Mouse (Mus musculus) mouse embryonic stem cell (cell line): ENCODE results near the gene Gm34653.

Experiments used
- in situ Hi-C, 2 experiments: fragments of 300-500 bp; cut with MboI; formaldehyde crosslinking; loops; 1 replicate in 1 of 2; 3 replicates in 1 of 2; pipeline ENCODE4 v1.14.3; 2019 to 2020; ENCODE audit warnings: low sequenced_read_pairs in 2 of 2, low pct_unique_long_range_greater_than_20kb in 1 of 2, mixed read lengths in 1 of 2; ENCODE audit not compliant: unreplicated experiment in 1 of 2

Gene Gm34653

DNA sequence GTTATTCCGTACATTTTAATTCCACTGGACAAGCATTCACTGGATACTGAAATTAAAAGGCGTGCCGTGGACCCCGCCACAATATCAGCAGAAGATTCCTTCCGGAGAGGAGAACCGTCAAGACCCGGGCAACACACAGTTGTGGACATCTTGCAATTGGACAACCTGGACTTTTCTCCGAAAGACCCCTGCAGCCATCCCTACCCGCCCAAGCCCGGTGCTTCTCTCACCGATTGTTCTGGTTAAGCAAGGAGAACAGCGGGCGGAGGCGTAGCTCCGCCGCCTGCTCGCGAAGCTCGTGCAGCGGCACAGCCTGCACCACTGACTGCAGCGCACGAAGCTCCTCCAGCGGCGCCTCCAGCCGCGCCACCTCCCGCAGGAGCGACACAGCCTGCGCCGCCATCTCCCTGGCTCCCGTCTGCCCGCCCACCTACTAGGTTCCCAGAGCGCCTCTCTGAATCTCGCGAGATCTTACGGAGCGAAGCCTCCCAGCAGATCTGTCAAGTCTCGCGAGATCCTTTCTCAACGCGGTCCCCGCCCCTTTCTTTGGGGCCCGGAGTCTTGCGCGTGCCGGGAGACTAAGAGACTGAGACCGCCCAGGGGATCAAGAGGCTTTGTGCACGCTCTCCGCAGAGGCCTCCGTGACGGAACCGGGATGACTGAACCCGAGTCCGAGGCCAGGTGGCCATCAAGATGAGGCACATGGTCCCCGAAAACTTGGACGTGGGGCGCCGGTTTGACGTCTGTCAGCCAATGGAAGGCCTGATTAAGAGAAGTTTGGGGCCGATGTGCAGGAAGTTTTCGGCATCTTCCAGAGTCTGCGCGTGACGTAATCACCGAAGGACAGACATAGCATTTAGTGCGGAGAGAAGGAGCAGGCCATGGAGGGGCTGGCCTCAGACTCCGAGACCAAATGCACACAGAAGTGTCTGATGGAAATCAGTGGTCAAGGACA lies 38.0 kb downstream of the Gm34653 start:
- in situ Hi-C loops: no loop called here

DNA sequence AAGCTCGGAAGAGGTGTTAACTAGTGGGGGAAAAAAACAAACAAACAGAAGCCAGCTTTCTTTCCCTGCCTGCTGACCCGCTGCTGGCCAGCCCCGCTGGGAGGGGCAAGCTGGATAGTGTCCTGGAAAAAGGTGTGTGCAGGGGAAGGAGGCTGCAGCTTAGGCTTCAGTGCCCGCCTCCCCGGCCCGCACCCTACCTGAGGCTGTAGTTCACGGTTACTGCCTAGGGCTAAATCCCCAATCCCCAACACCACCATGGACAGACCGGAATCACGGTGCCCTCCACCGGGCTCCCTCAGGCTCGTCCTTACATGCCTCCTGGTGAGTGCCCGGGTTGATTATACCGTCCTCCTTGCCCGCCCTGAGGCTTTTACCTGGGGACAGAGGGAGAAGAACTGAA lies 41.5 kb downstream of the Gm34653 start, which contains the start of gene Cutal:
Cutal (plus strand) TSS at position 126 of the 400 bp plus-strand sequence.
- in situ Hi-C loops: no loop called here

DNA sequence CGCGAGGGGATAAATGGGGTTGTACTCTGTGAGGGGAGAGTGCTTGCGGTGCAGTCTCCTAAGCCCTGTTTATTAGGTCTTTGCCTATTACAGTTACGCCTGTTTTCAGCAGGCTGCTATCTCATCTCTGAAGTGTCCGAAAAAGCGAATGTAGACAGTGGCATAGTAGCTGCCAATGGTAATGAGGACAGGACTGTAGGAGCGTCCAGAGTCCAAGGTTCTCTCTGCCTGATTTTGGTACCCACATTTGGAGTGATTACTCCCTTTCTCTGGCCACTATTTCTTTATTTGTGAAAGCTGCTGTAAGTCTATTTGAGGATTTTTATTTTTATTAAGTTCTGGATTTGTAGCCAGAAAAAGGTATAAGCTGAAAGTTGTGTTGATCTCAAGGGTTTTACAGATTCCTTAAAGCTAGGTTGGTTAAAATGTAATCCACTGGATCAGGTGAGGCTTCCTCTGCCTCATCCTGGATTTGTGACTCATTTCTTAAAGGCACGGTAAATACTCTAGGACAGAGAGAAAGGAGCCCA lies 42.1 kb downstream of the Gm34653 start, which contains the start of gene Psmd5:
Psmd5 (minus strand) TSS at position 153 of the 530 bp plus-strand sequence.
- in situ Hi-C loops: no loop called here

DNA sequence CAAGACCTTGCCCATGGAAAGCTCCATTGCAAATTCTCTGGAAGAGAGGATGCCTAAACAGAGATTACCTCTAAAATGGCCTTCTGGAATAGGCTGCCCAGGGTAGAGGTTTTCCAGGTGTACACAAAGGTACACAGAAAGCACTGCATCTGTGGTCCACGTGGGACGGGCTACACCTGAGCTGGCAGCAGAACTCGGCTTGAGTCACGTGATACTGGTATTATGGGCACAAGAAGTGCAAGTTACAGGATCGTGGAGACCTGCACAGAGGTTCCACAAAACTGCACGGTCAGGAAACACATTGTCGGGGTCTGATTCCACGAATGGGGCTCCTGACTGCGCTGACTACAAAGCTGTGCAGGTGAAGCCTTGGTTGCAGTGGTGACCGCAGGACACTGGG lies 47.2 kb downstream of the Gm34653 start:
- in situ Hi-C loops: no loop called here

DNA sequence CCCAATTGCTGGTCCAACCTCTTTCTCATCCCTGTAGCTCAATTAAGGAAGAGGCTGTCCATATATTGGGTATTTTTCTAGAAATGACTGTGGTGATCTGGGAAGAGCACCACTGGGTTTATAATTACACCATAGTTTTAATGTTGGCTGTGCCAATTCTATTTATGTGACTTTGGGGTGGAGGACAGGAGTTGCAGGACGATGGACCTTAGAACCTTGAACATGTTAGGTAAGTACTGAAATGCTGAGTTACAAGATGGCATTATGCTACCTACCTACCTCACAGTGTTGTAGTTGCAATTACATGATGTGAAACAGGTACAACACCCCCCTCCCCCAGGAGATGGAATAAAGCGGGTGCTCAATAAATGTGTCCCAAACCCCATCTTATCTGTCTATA lies 50.0 kb downstream of the Gm34653 start:
- in situ Hi-C loops: no loop called here

DNA sequence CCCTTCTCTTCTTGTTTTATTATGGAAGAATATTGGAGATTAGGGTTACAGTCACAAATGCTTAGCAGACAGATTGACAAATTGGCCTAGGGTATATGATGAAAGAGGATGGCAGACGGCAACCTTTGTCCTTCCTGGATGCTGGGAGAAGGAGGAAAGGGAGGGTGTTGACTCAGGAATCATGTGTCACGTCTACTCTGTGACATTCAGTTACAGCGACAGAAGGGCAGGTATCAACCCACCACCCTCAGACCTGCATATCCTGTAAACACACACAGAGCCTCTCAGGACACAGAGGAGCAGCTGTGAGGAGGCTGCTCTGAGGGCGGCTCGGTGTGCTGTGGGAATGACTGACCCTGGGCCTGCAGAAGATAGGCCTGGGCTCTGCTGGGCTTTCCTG lies 50.4 kb downstream of the Gm34653 start:
- in situ Hi-C loops: no loop called here

DNA sequence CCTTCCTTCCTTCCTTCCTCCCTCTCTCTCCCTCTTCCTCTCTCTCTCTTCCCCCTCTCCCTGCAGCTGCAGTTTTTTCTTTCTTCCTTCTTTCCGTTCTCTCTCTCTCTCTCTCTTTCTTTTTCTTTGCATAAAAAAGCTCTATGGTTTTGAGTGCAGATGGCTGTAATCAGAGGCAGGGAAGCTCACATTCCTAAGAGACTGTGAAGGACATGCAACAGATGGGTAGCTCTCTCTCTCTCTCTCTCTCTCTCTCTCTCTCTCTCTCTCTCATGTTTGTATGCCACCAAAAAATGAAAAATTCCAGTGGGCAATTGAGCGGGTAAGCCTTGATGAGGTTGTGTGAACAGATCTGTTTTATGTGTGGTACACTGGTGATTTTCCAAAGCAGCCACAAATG lies 51.4 kb downstream of the Gm34653 start:
- in situ Hi-C loops: no loop called here
